21 mouse cellular contexts compared by ENCODE assay signal in the genomic region with DNA sequence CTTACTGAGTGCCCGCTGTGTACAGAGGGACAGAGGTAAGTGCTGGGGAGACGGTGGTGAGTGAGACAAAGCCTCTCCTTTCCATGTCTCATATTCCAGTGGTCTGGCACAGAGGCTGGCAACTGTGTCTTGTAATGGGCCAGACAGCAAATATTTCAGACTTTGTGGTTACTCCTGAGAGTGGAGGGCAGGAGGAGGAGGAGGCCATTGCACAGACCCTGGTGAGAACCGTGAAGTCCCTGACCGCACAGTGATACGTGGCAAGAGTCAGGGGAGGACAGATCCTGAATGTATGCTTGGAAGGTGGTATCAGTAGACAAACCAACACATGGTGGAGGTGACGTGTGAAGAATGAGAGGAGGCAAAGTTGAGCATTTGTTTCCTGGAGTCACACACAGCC.
DNase-seq lines count a peak whose midpoint lies in the region; ATAC-seq and TF ChIP-seq lines count a peak whose summit lies in the region.
"Had no signal": no experiment of that assay in that cellular context is flagged by ENCODE, and none has a peak within 500 bp of the region (broad histone marks: within the 10 kb centered on the region; RNA-seq: fewer than 3 reads in every experiment).

No protein-coding gene starts in this region.

- no peaks in the 10 kb centered on the region for H3K36me3 ChIP-seq in forebrain, embryonic 11.5 days (ENCODE audit: control insufficient read depth, insufficient read depth, low read length)
- no peaks in the 10 kb centered on the region for H3K36me3 ChIP-seq in forebrain, embryonic 10.5 days (replicated peaks)
- H3K36me3 ChIP-seq in midbrain, embryonic 10.5 days: no peaks in the 10 kb centered on the region
- no peaks in the 10 kb centered on the region for H3K36me3 ChIP-seq in midbrain, postnatal 0 days (ENCODE audit: insufficient read depth, low read length)
- H3K36me3 ChIP-seq: heart, embryonic 13.5 days had no signal

- H3K4me1 ChIP-seq in forebrain, embryonic 11.5 days (replicated peaks; ENCODE audit: control insufficient read depth, insufficient read depth, low read length): no peaks in the 10 kb centered on the region
- H3K4me1 ChIP-seq in forebrain, embryonic 10.5 days: peaks cover 14% of the 10 kb centered on the region
- H3K4me1 ChIP-seq in midbrain, embryonic 10.5 days: peaks cover 16% of the 10 kb centered on the region
- no peaks in the 10 kb centered on the region for H3K4me1 ChIP-seq in midbrain, postnatal 0 days (ENCODE audit: insufficient read depth, low read length)

- no peak for TF ChIP-seq CTCF in midbrain, postnatal 0 days (IDR thresholded peaks at IDR 0.05)

- peak; percentile 53; the same call in 1 of the 2 replicates for ATAC-seq in forebrain, embryonic 11.5 days (replicated peaks; ENCODE audit: low FRiP score)
- no peak for ATAC-seq in midbrain, postnatal 0 days (ENCODE audit: low FRiP score)
- ATAC-seq: hindbrain, postnatal 0 days; inflammation-experienced regulatory T-cells, adult 6 months; intestine, embryonic 16.5 days; Patski had no signal

- H3K4me3 ChIP-seq in forebrain, embryonic 11.5 days (ENCODE audit: low read depth, low read length): no peak overlapping the region
- no peak overlapping the region for H3K4me3 ChIP-seq in forebrain, embryonic 10.5 days
- no peak overlapping the region for H3K4me3 ChIP-seq in midbrain, embryonic 10.5 days
- no peak overlapping the region for H3K4me3 ChIP-seq in midbrain, postnatal 0 days (ENCODE audit: low read depth, low read length)
- H3K4me3 ChIP-seq: forebrain, embryonic 13.5 days; heart, embryonic 13.5 days had no signal

- H3K9ac ChIP-seq in forebrain, embryonic 11.5 days (ENCODE audit: low read length): no peak overlapping the region
- H3K9ac ChIP-seq in midbrain, postnatal 0 days (replicated peaks; ENCODE audit: low read length, poor library complexity, severe bottlenecking): no peak overlapping the region
- H3K9ac ChIP-seq: forebrain, embryonic 13.5 days; heart, embryonic 13.5 days; hindbrain, embryonic 14.5 days had no signal

- intact Hi-C loops in heart, postnatal 10 days (cut with DNase I): no loop called here

- H3K27me3 ChIP-seq in forebrain, embryonic 11.5 days (ENCODE audit: control insufficient read depth, insufficient read depth, low read length): no peaks in the 10 kb centered on the region
- no peaks in the 10 kb centered on the region for H3K27me3 ChIP-seq in forebrain, embryonic 10.5 days (ENCODE audit: poor library complexity, severe bottlenecking)
- H3K27me3 ChIP-seq in midbrain, embryonic 10.5 days (ENCODE audit: low read depth, poor library complexity, severe bottlenecking): no peaks in the 10 kb centered on the region
- no peaks in the 10 kb centered on the region for H3K27me3 ChIP-seq in midbrain, postnatal 0 days (ENCODE audit: insufficient read depth, low read length)
- H3K27me3 ChIP-seq: forebrain, embryonic 13.5 days; heart, embryonic 13.5 days had no signal

- DNase-seq in forebrain, embryonic 11.5 days (ENCODE audit: low spot score): no peak
- DNase-seq in forebrain, embryonic 10.5 days (ENCODE audit: extremely low spot score, low spot score): no peak
- peak; percentile 68 for DNase-seq in heart, adult 11 months
- no peak for DNase-seq in heart, postnatal 10 days
- DNase-seq in midbrain, embryonic 10.5 days (ENCODE audit: low spot score): no peak
- DNase-seq in midbrain, postnatal 0 days (ENCODE audit: low spot score): no peak
- DNase-seq in Muller cell, postnatal 12 days (ENCODE audit: inconsistent ontology term): peak; percentile 44
- DNase-seq: adrenal gland, postnatal 10 days; adrenal gland, postnatal 36 days; cerebellum, adult 18-20 months; cerebellum, adult 9-10 months; cerebellum, postnatal 14 days; gastrocnemius, postnatal 10 days; gastrocnemius, postnatal 36 days had no signal

- H3K27ac ChIP-seq in forebrain, embryonic 11.5 days (ENCODE audit: low read depth, low read length): no peak overlapping the region
- no peak overlapping the region for H3K27ac ChIP-seq in forebrain, embryonic 10.5 days
- peak overlapping the region; percentile 33; the same call in 1 of the 2 replicates for H3K27ac ChIP-seq in midbrain, embryonic 10.5 days (replicated peaks)
- H3K27ac ChIP-seq in midbrain, postnatal 0 days (ENCODE audit: low read depth, low read length): no peak overlapping the region
- H3K27ac ChIP-seq: forebrain, embryonic 13.5 days; heart, embryonic 13.5 days; hindbrain, embryonic 14.5 days; hindbrain, postnatal 0 days had no signal

- no peaks in the 10 kb centered on the region for H3K9me3 ChIP-seq in forebrain, embryonic 11.5 days (ENCODE audit: control insufficient read depth, low read length)
- H3K9me3 ChIP-seq in forebrain, embryonic 10.5 days: no peaks in the 10 kb centered on the region
- H3K9me3 ChIP-seq in midbrain, embryonic 10.5 days (replicated peaks): no peaks in the 10 kb centered on the region
- H3K9me3 ChIP-seq in midbrain, postnatal 0 days (ENCODE audit: low read length): no peaks in the 10 kb centered on the region
- H3K9me3 ChIP-seq: forebrain, embryonic 13.5 days; heart, embryonic 13.5 days had no signal

- H3K4me2 ChIP-seq in forebrain, embryonic 11.5 days (ENCODE audit: low read depth, low read length, severe bottlenecking): no peak overlapping the region
- no peak overlapping the region for H3K4me2 ChIP-seq in midbrain, postnatal 0 days (ENCODE audit: low read depth, low read length, poor library complexity, severe bottlenecking)
- H3K4me2 ChIP-seq: forebrain, embryonic 13.5 days; heart, embryonic 13.5 days; hindbrain, embryonic 14.5 days had no signal

- 73% methylated on average over 6 of the region's 6 CpGs for WGBS in forebrain, embryonic 11.5 days
- WGBS in forebrain, embryonic 10.5 days: 74% methylated on average over 6 of the region's 6 CpGs
- WGBS in midbrain, embryonic 10.5 days: 83% methylated on average over 6 of the region's 6 CpGs
- WGBS in midbrain, postnatal 0 days: 81% methylated on average over 6 of the region's 6 CpGs

Comparison
In these comparisons a context has a peak if more than half of its experiments do, and no peak if none do; other contexts are left out.
1. DNase-seq: peak in heart, adult 11 months (single experiment) and Muller cell, postnatal 12 days (single experiment); none in forebrain, embryonic 11.5 days (single experiment), forebrain, embryonic 10.5 days (single experiment), heart, postnatal 10 days (0 of 2), midbrain, embryonic 10.5 days (single experiment) and midbrain, postnatal 0 days (single experiment).